Mouse (Mus musculus) small intestine, adult 2 months (tissue): ENCODE measurements around the gene Asxl1.

ENCODE experiments used
- CTCF ChIP-seq: fragments of 200-500 bp; IDR thresholded peaks from 2 replicates; pipeline ENCODE4 v1.5.1; 2012; ENCODE audit warnings: low read depth, mild to moderate bottlenecking, control low read depth, inconsistent platforms, low read length, moderate library complexity, mixed read lengths; ENCODE audit not compliant: insufficient replicate concordance, insufficient read length; ENCODE audit errors: extremely low read depth
- POLR2A ChIP-seq: fragments of 200-500 bp; IDR thresholded peaks from 2 replicates; pipeline ENCODE4 v1.6.1; 2012; ENCODE audit warnings: low read depth, mild to moderate bottlenecking, control low read depth, inconsistent platforms, low read length, moderate library complexity

GRCm38 (mm10) chr2:153356784-153357183, 11.2 kb downstream of the Asxl1 start:
- TF ChIP-seq POLR2A (no peak), CTCF (no peak)
